Mouse (Mus musculus): ENCODE measurements at regions not wholly inside any gene's neighbourhood (a gene's known extent, or its start where the extent isn't known, plus 50 kb on each side); places are given as distances from the start of the nearest gene placed in this dataset.
A peak's percentile ranks its signal among the peaks of the same experiment; 100 is the strongest.
"Not testable (repeated sequence)": the region's sequence is repeated elsewhere in the genome, so short reads cannot be mapped to it uniquely, and the experiment has no call there.

DNA sequence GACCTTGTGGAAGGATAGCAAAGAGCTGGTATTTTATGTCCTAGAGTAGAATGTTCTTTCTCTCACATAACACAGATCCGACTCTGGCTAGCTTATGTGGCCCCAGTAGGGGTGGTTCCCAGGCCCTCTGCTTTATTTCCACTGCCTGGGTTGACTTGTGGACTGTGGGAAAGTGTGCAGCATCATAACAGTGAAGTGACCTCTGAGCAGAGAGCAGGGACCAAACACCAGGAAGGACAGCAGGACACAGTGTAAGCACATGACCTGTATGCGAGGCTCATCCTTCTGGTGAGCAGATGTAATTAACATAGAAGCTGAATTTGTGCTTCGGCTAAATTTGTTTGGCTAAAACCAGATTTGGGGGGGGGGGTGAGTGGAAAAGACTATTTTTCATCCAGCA lies 132.1 kb downstream of the Fam174a start:
- Histone ChIP-seq H3K27ac (ENCODE audit: insufficient read depth, low read depth, low read length, poor library complexity, severe bottlenecking) (no peak overlapping the region), H3K9ac (ENCODE audit: insufficient read depth, low read depth, low read length, poor library complexity, severe bottlenecking) (no peak overlapping the region), H3K9me3 (ENCODE audit: control insufficient read depth, insufficient read depth, low read depth, low read length) (no peaks in the 10 kb centered on the region), H3K36me3 (ENCODE audit: control insufficient read depth, insufficient read depth, low read length, poor library complexity, severe bottlenecking) (no peaks in the 10 kb centered on the region), H3K4me3 (ENCODE audit: insufficient read depth in 1 of 2, low read depth in 1 of 2, low read length in 2 of 2, poor library complexity in 1 of 2, severe bottlenecking in 1 of 2) (no peak overlapping the region), H3K4me1 (ENCODE audit: control insufficient read depth in 2 of 2, insufficient read depth in 2 of 2, low read length in 2 of 2, poor library complexity in 1 of 2) (no peaks in the 10 kb centered on the region)
- DNase-seq (ENCODE audit: low read depth, low spot score) = no peak
- in situ Hi-C loops (cut with MboI; ENCODE audit: low sequenced_read_pairs in 2 of 2, unreplicated experiment in 2 of 2) = no loop called here
- TF ChIP-seq MAFK (IDR thresholded peaks at IDR 0.05; ENCODE audit: insufficient read depth, low read depth, low read length) = no peak

DNA sequence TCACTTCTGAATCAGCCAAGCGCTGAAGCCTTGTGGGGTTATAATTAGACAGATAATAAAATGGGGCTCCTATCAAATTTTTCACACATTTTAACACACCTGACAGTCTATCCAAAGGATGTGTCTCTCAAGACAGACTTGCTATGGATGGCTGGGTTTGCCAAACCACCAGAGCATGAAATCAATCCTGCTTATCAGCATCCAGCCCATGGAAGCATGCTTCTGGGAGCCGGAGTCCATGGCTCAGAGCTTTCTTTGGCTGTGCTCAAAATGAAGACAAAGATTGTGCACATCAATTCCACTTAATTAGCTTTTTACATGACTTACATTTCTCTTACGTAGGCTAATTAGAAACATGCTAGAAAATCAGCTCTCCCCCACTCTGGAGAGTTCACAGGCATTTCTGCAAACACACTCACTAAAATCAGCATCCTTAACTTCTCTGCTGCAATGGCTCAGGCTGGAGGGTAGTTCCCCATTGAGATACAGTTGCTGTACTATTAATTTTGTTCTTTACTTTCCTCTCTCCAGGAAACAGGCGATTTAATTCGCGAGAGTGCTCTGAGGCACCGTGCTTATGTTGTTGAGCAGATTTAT lies 135.6 kb downstream of the Fam174a start:
- Histone ChIP-seq H3K4me1 (ENCODE audit: control insufficient read depth in 2 of 2, insufficient read depth in 2 of 2, low read length in 2 of 2, poor library complexity in 1 of 2) (no peaks in the 10 kb centered on the region), H3K9me3 (ENCODE audit: control insufficient read depth, insufficient read depth, low read depth, low read length) (no peaks in the 10 kb centered on the region), H3K36me3 (ENCODE audit: control insufficient read depth, insufficient read depth, low read length, poor library complexity, severe bottlenecking) (no peaks in the 10 kb centered on the region), H3K4me3 (ENCODE audit: insufficient read depth in 1 of 2, low read depth in 1 of 2, low read length in 2 of 2, poor library complexity in 1 of 2, severe bottlenecking in 1 of 2) (no peak overlapping the region), H3K9ac (ENCODE audit: insufficient read depth, low read depth, low read length, poor library complexity, severe bottlenecking) (no peak overlapping the region), H3K27ac (ENCODE audit: insufficient read depth, low read depth, low read length, poor library complexity, severe bottlenecking) (no peak overlapping the region)
- no peak for TF ChIP-seq MAFK (IDR thresholded peaks at IDR 0.05; ENCODE audit: insufficient read depth, low read depth, low read length)
- TF ChIP-seq ZNF384 (IDR thresholded peaks at IDR 0.05; ENCODE audit: low read depth, low read length) = no peak
- no peak for TF ChIP-seq CHD2 (IDR thresholded peaks at IDR 0.05; ENCODE audit: low read depth, low read length)
- TF ChIP-seq ZC3H11A (IDR thresholded peaks at IDR 0.05; ENCODE audit: borderline replicate concordance, low read depth, low read length) = no peak
- no peak for TF ChIP-seq HCFC1 (IDR thresholded peaks at IDR 0.05; ENCODE audit: borderline replicate concordance, insufficient read depth, low read length)
- DNase-seq (ENCODE audit: low read depth, low spot score) = no peak
- in situ Hi-C loops (cut with MboI; ENCODE audit: low sequenced_read_pairs in 2 of 2, unreplicated experiment in 2 of 2) = no loop called here

DNA sequence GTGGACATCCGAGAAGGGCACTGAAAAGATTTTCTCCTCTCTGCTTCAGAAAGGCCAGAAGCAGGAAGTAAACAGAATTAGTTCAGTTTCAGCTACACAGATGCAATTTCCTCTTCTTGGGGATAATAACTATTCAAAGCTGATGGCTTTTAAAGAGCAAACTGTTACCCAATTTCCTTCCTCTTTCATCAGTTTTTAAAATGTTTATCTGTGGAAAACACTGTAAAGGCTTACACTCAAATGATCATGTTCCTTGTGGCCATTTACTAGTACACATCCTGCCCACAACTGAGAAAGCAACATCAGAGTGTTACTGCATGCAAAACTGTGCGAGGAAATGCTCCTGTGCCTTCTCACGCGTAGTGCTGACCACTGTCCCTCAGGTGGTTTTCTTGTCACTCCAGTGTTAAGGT lies 137.5 kb downstream of the Fam174a start:
- no peaks in the 10 kb centered on the region for H3K36me3 ChIP-seq (ENCODE audit: control insufficient read depth, insufficient read depth, low read length, poor library complexity, severe bottlenecking)
- DNase-seq (ENCODE audit: low read depth, low spot score) = no peak
- no peak overlapping the region for H3K4me3 ChIP-seq (ENCODE audit: insufficient read depth in 1 of 2, low read depth in 1 of 2, low read length in 2 of 2, poor library complexity in 1 of 2, severe bottlenecking in 1 of 2)
- no peaks in the 10 kb centered on the region for H3K9me3 ChIP-seq (ENCODE audit: control insufficient read depth, insufficient read depth, low read depth, low read length)
- TF ChIP-seq ZNF384 (IDR thresholded peaks at IDR 0.05; ENCODE audit: low read depth, low read length) (no peak), MAFK (IDR thresholded peaks at IDR 0.05; ENCODE audit: insufficient read depth, low read depth, low read length) (no peak), CHD2 (IDR thresholded peaks at IDR 0.05; ENCODE audit: low read depth, low read length) (no peak), ZC3H11A (IDR thresholded peaks at IDR 0.05; ENCODE audit: borderline replicate concordance, low read depth, low read length) (no peak), HCFC1 (IDR thresholded peaks at IDR 0.05; ENCODE audit: borderline replicate concordance, insufficient read depth, low read length) (no peak)
- no peak overlapping the region for H3K27ac ChIP-seq (ENCODE audit: insufficient read depth, low read depth, low read length, poor library complexity, severe bottlenecking)
- in situ Hi-C loops (cut with MboI; ENCODE audit: low sequenced_read_pairs in 2 of 2, unreplicated experiment in 2 of 2) = no loop called here
- no peaks in the 10 kb centered on the region for H3K4me1 ChIP-seq (ENCODE audit: control insufficient read depth in 2 of 2, insufficient read depth in 2 of 2, low read length in 2 of 2, poor library complexity in 1 of 2)
- H3K9ac ChIP-seq (ENCODE audit: insufficient read depth, low read depth, low read length, poor library complexity, severe bottlenecking) = no peak overlapping the region

DNA sequence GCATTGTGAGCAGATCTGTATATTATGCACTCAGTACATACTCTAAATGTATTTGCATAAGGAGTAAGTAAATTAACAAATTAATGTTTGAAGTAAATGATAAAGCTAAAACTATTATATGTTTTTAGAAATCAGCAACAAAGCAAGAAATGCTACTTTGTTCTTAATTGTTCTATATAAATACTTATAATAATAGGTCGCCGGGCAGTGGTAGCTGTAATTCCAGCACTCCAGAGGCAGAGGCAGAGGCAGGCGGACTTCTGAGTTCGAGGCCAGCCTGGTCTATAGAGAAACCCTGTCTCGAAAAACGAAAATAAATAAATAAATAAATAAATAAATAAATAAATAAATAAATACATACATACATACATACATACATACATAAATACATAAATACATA lies 138.3 kb downstream of the Fam174a start:
- H3K36me3 ChIP-seq (ENCODE audit: control insufficient read depth, insufficient read depth, low read length, poor library complexity, severe bottlenecking); H3K4me1 ChIP-seq (ENCODE audit: control insufficient read depth in 2 of 2, insufficient read depth in 2 of 2, low read length in 2 of 2, poor library complexity in 1 of 2); H3K9me3 ChIP-seq (ENCODE audit: control insufficient read depth, insufficient read depth, low read depth, low read length); H3K4me3 ChIP-seq (ENCODE audit: insufficient read depth in 1 of 2, low read depth in 1 of 2, low read length in 2 of 2, poor library complexity in 1 of 2, severe bottlenecking in 1 of 2); H3K9ac ChIP-seq (ENCODE audit: insufficient read depth, low read depth, low read length, poor library complexity, severe bottlenecking); in situ Hi-C loops (cut with MboI; ENCODE audit: low sequenced_read_pairs in 2 of 2, unreplicated experiment in 2 of 2): not testable (repeated sequence)
- H3K27ac ChIP-seq (ENCODE audit: insufficient read depth, low read depth, low read length, poor library complexity, severe bottlenecking) = peak overlapping the region; percentile 57; the same call in 1 of the 2 replicates
- DNase-seq (ENCODE audit: low read depth, low spot score) = peak; percentile 80

DNA sequence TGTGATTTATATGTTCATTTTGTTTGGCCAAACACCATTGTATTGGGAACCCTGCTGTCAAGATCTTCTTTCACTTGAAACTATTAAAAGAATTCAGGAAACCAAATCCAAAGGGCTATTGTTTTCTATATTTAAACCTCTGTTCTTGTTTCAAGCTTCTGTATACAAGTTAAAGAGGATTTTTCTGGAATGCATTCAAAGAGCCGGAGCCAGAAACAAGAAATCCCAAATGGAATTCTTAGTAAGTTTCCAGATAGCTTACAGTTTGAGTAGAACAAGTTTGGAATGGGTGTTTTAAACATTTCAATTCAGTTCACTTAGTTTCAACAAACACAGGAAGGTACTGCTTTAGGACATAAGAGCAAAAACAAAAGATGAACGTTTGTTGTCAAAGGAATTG lies 140.8 kb downstream of the Fam174a start:
- no peaks in the 10 kb centered on the region for H3K36me3 ChIP-seq (ENCODE audit: control insufficient read depth, insufficient read depth, low read length, poor library complexity, severe bottlenecking)
- in situ Hi-C loops (cut with MboI; ENCODE audit: low sequenced_read_pairs in 2 of 2, unreplicated experiment in 2 of 2) = no loop called here

More for the DNA sequence above, 140.8 kb downstream of the Fam174a start:
- DNase-seq (ENCODE audit: low read depth, low spot score) = no peak
- H3K9me3 ChIP-seq (ENCODE audit: control insufficient read depth, insufficient read depth, low read depth, low read length) = no peaks in the 10 kb centered on the region
- H3K27ac ChIP-seq (ENCODE audit: insufficient read depth, low read depth, low read length, poor library complexity, severe bottlenecking) = no peak overlapping the region
- no peak overlapping the region for H3K4me3 ChIP-seq (ENCODE audit: insufficient read depth in 1 of 2, low read depth in 1 of 2, low read length in 2 of 2, poor library complexity in 1 of 2, severe bottlenecking in 1 of 2)
- TF ChIP-seq HCFC1 (IDR thresholded peaks at IDR 0.05; ENCODE audit: borderline replicate concordance, insufficient read depth, low read length) (no peak), ZNF384 (IDR thresholded peaks at IDR 0.05; ENCODE audit: low read depth, low read length) (no peak), ZC3H11A (IDR thresholded peaks at IDR 0.05; ENCODE audit: borderline replicate concordance, low read depth, low read length) (no peak), MAFK (IDR thresholded peaks at IDR 0.05; ENCODE audit: insufficient read depth, low read depth, low read length) (no peak), CHD2 (IDR thresholded peaks at IDR 0.05; ENCODE audit: low read depth, low read length) (no peak)
- H3K4me1 ChIP-seq (ENCODE audit: control insufficient read depth in 2 of 2, insufficient read depth in 2 of 2, low read length in 2 of 2, poor library complexity in 1 of 2) = no peaks in the 10 kb centered on the region
- H3K9ac ChIP-seq (ENCODE audit: insufficient read depth, low read depth, low read length, poor library complexity, severe bottlenecking) = no peak overlapping the region
